Mouse (Mus musculus) midbrain, embryonic 15.5 days (tissue): ENCODE results near the gene Gemin8. TPM values are rescaled to one million over a fixed set of nuclear protein-coding genes. Genes with fewer than 3 reads are reported as not detected.

Source experiments
- ATAC-seq: fragments of 200-750 bp; cut with Nextera tagmentation; replicated peaks from 2 replicates; pipeline ENCODE4 v1.8.0; 2017; ENCODE audit warnings: moderate TSS enrichment
- H3K27ac ChIP-seq: fragments of 300-500 bp; sonication (generic); 2 replicates; pipeline ENCODE4 v1.5.1; 2015; ENCODE audit warnings: mild to moderate bottlenecking, inconsistent platforms
- H3K27me3 ChIP-seq: fragments of 300-500 bp; sonication (generic); replicated peaks from 2 replicates; pipeline ENCODE4 v1.6.1; 2015; ENCODE audit warnings: inconsistent platforms
- H3K36me3 ChIP-seq: fragments of 300-500 bp; sonication (generic); replicated peaks from 2 replicates; pipeline ENCODE4 v1.6.1; 2015; ENCODE audit warnings: inconsistent platforms
- H3K4me1 ChIP-seq: fragments of 300-500 bp; sonication (generic); 2 replicates; pipeline ENCODE4 v1.6.1; 2015; ENCODE audit warnings: inconsistent platforms
- H3K4me2 ChIP-seq: fragments of 300-500 bp; sonication (generic); 2 replicates; pipeline ENCODE4 v1.6.1; 2015; ENCODE audit warnings: inconsistent platforms, mild to moderate bottlenecking, moderate library complexity
- H3K4me3 ChIP-seq: fragments of 300-500 bp; sonication (generic); 2 replicates; pipeline ENCODE4 v1.5.1; 2015; ENCODE audit warnings: mild to moderate bottlenecking, inconsistent platforms
- H3K9ac ChIP-seq: fragments of 300-500 bp; sonication (generic); 2 replicates; pipeline ENCODE4 v1.6.1; 2015; ENCODE audit warnings: mild to moderate bottlenecking, inconsistent platforms
- H3K9me3 ChIP-seq: fragments of 300-500 bp; sonication (generic); 2 replicates; pipeline ENCODE4 v1.6.1; 2016; ENCODE audit warnings: inconsistent platforms
- WGBS: fragments of 180-500 bp; shearing (Covaris S2); methylation state at CpG from one replicate; pipeline ENCODE4 v1.1.7; 2015; ENCODE audit warnings: mixed read lengths; 5-methylcytosine and 5-hydroxymethylcytosine counted together
- polyA plus RNA-seq: library from polyadenylated mRNA; unstranded; fragments of >200 nt; fragmentation: Nextera tagmentation; extraction: Ambion mirVana; gene quantifications from 2 replicates; pipeline ENCODE4 v1.2.1, GENCODE M21; 2015

Gemin8 gene
- polyA plus RNA-seq, 1 experiment from 2014 or later: 7.4 TPM

DNA sequence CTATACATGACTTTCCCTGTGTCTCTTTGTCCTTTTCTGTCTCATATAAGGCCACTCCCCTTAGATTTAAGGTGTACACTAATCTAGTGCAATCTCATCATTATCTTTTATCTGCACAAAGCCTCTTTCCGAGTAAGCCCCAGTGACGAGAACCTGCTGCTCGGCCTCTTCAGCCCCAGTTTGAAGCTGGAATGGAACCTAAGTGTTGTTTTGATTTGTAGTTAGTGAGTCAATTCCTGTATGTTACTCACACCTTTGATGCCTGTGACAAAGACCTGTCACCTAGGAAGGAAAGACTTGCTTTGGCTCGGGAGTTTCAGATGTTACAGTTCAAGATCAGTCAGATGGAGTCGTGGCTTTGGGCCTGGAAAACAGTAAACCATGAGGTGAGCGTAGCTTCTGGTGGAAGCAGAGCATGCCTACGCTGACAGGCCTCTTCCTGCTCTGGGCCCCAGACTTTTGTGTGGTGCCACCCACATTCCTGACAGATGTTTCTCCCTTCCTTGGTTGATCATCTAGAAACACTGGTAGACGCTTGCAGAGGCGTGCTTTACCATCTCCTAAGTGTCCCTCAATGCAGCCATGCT, 15.2 kb downstream of the Gemin8 start:
- H3K4me1 ChIP-seq: no peaks in the 10 kb centered on the region
- no peak for ATAC-seq
- H3K4me2 ChIP-seq: no peak overlapping the region
- H3K9me3 ChIP-seq: no peaks in the 10 kb centered on the region
- no peaks in the 10 kb centered on the region for H3K36me3 ChIP-seq
- H3K9ac ChIP-seq: no peak overlapping the region
- H3K4me3 ChIP-seq: no peak overlapping the region
- H3K27me3 ChIP-seq: no peaks in the 10 kb centered on the region
- no peak overlapping the region for H3K27ac ChIP-seq
- WGBS: 92% methylated on average over 9 of the region's 9 CpGs

DNA sequence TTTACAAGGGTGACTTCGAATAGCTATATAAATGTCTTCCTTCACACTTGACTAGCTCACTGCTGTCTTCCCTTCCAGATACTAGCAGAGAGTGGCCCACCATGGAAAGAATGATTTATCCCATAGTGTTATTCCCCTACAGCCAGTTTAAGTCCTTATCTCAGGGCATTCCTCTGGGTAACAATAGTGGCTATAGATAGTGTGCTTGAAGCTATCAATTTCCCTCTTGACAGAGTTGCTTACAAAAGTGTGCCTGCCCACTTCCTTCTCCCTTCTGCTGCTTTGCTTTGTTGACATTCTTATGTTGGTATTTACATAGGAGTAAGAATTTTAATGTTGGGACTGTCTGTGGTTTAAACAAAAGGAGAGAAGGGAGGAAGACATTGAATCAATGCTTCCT, 17.5 kb downstream of the Gemin8 start:
- H3K27me3 ChIP-seq: no peaks in the 10 kb centered on the region
- no peak for ATAC-seq
- H3K4me1 ChIP-seq: no peaks in the 10 kb centered on the region
- H3K4me3 ChIP-seq: no peak overlapping the region
- no peak overlapping the region for H3K9ac ChIP-seq
- WGBS: 88% methylated on average over 1 of the region's 1 CpGs
- no peaks in the 10 kb centered on the region for H3K9me3 ChIP-seq
- H3K4me2 ChIP-seq: no peak overlapping the region
- no peak overlapping the region for H3K27ac ChIP-seq
- no peaks in the 10 kb centered on the region for H3K36me3 ChIP-seq

DNA sequence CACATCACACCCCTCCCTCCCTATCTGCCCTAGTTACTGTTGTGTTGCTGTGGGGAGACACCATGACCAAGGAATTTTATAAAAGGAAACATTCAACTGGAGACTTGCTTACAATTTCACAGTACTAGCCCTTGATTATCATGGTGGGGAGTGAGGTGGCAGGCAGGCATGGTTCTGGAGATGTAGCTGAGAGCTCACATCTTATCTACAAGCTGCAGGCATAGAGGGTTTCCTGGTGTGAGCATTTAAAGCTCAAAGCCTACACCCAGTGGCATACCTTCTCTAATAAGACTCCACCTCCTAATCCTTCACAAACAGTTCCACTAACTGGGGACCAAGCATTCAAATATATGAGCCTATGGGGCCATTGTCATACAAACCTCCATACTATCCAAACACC, 26.1 kb downstream of the Gemin8 start:
- Histone ChIP-seq H3K27ac (no peak overlapping the region), H3K36me3 (no peaks in the 10 kb centered on the region), H3K9ac (no peak overlapping the region), H3K4me1 (no peaks in the 10 kb centered on the region), H3K4me3 (no peak overlapping the region), H3K4me2 (no peak overlapping the region), H3K27me3 (no peaks in the 10 kb centered on the region), H3K9me3 (no peaks in the 10 kb centered on the region)
- ATAC-seq: no peak

DNA sequence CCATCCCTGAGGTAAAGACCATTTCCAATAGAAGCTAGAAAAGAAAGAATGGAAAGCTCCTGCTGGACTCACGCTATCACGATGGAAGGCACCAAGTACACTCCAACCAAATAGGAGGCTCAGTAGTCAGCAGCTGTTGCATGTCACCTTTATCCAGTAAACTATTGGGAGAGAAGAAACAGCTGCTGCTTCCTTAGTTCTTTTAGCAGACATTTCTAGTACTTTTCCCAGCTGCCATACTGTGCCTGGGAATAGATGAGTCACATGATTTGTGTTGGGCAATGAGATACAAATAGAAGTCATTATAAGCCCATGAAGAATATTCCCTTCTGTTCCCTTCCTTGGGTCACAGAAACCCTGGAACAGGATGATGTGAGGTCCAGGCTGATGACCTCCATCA, 28.0 kb downstream of the Gemin8 start:
- Histone ChIP-seq H3K4me1 (no peaks in the 10 kb centered on the region), H3K9me3 (no peaks in the 10 kb centered on the region), H3K4me2 (no peak overlapping the region), H3K27me3 (no peaks in the 10 kb centered on the region), H3K27ac (no peak overlapping the region), H3K9ac (no peak overlapping the region), H3K36me3 (no peaks in the 10 kb centered on the region), H3K4me3 (no peak overlapping the region)
- WGBS: 93% methylated on average over 2 of the region's 2 CpGs
- ATAC-seq: no peak

DNA sequence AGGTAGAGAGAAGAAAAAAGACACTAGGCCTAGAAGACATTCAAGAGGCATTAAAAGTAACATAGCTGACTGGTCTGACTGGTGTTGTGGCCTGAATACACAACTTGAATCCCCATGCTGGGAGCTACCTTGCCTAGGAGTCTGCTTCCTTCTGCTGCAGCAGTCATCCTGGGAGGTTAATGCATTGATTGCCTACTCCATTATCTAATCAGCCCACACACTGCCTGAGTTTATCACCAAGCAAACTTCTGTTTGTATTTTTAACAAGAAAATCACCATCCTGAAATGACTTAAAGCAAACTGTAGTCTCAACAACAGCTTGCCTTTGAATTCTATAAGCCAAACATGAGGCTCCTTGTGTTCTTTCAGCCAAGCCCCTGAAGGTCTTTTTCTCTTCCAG, 29.6 kb downstream of the Gemin8 start:
- Histone ChIP-seq H3K4me1 (no peaks in the 10 kb centered on the region), H3K4me3 (no peak overlapping the region)

DNA sequence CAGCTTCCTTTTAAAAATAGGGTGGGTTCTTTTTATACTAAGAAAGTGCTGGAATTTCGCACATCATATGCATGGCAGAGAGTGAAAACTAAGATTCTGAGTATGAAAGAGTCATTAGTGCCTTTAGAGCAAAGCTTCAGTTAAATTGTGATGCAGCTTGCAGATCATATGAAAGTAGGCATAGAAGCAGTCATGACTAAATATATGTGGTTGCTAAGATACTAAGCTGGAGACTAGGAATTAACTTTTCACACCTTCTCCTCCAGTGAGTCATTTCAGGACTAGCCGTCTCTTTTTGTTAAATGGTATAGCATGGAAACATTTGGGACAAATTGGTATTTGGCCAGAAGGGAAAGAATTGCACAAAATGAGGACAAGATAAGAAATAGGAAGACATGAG, 44.3 kb downstream of the Gemin8 start:
- no peaks in the 10 kb centered on the region for H3K36me3 ChIP-seq
- no peak overlapping the region for H3K4me3 ChIP-seq
- 71% methylated on average over 2 of the region's 2 CpGs for WGBS
- no peaks in the 10 kb centered on the region for H3K4me1 ChIP-seq
- no peak overlapping the region for H3K27ac ChIP-seq
- ATAC-seq: no peak
- no peaks in the 10 kb centered on the region; the same call in 1 of the 2 replicates for H3K27me3 ChIP-seq
- no peaks in the 10 kb centered on the region for H3K9me3 ChIP-seq
- H3K9ac ChIP-seq: no peak overlapping the region
- no peak overlapping the region for H3K4me2 ChIP-seq

More for the DNA sequence above, 29.6 kb downstream of the Gemin8 start:
- Histone ChIP-seq H3K36me3 (no peaks in the 10 kb centered on the region), H3K27me3 (no peaks in the 10 kb centered on the region), H3K4me2 (no peak overlapping the region), H3K9me3 (no peaks in the 10 kb centered on the region), H3K27ac (no peak overlapping the region), H3K9ac (no peak overlapping the region)
- ATAC-seq: no peak

DNA sequence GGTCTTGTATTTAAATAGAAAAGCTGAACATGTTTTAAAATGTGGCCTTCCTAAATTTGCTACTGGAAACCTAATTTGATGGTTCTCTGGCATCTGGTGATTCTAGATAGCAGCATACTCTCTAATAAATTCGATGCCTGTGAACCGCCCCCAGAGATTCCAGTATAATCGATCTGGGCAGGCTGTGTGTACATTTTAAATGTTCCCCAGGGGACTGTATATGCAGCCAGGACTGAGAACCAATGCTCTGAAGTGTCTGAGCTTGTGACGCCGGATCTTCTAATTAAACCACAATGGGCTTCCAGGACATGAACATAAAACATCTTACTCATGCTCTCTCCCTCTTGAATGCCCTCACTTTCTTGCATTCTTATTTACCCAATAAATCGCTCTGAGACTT, 46.0 kb downstream of the Gemin8 start:
- Histone ChIP-seq H3K4me2 (no peak overlapping the region), H3K9me3 (no peaks in the 10 kb centered on the region), H3K27me3 (no peaks in the 10 kb centered on the region; the same call in 1 of the 2 replicates), H3K9ac (no peak overlapping the region), H3K36me3 (no peaks in the 10 kb centered on the region), H3K4me1 (no peaks in the 10 kb centered on the region), H3K27ac (no peak overlapping the region), H3K4me3 (no peak overlapping the region)
- ATAC-seq: no peak
- 59% methylated on average over 6 of the region's 6 CpGs for WGBS

DNA sequence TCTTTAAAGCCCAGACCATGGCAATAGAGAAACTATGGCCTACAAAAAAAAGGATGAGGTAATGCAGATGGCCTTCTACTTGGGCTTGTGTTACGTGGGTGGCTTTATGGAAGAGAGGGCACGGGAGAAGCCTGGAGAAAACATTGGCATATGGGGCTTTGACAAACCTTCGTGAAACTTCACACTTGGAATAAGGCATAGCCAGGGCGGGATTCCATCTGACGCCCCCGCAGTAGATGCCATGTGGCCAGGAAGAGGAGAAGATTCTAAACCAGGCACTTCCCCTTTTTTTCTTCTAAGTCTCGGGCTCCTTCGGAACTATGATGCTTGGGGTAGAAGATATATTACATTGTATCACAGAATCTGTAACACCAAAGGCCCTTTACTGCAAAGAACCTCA, 46.5 kb downstream of the Gemin8 start:
- H3K27me3 ChIP-seq: no peaks in the 10 kb centered on the region; the same call in 1 of the 2 replicates
- H3K9ac ChIP-seq: no peak overlapping the region
- H3K36me3 ChIP-seq: no peaks in the 10 kb centered on the region
- no peak overlapping the region for H3K4me2 ChIP-seq
- no peak overlapping the region for H3K4me3 ChIP-seq
- no peaks in the 10 kb centered on the region for H3K9me3 ChIP-seq
- no peaks in the 10 kb centered on the region for H3K4me1 ChIP-seq
- no peak overlapping the region for H3K27ac ChIP-seq
- 90% methylated on average over 8 of the region's 8 CpGs for WGBS
- no peak for ATAC-seq

DNA sequence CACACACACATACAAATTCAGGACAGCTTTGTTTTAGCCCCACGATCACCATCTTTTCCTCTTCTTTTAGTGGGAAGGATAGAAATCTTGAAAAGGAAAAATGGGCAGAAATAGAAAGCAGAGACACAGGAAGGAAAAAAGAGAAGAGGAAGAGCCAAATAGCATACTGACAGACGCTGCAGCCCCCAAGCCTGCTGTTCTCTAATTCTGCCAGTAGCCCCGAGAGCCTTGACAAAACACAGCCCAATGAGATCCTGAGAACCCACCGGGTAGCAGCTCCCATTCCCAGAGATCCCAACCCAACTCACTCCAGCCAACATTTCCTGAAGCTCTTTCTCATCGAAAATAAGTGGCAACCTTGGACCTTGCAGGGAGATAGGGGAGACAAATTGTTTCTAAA, 49.1 kb downstream of the Gemin8 start:
- H3K27me3 ChIP-seq: no peaks in the 10 kb centered on the region; the same call in 1 of the 2 replicates
- no peaks in the 10 kb centered on the region for H3K36me3 ChIP-seq
- no peaks in the 10 kb centered on the region for H3K9me3 ChIP-seq
- no peak overlapping the region for H3K9ac ChIP-seq
- no peak overlapping the region for H3K4me2 ChIP-seq
- no peak overlapping the region for H3K4me3 ChIP-seq
- no peak overlapping the region for H3K27ac ChIP-seq
- no peaks in the 10 kb centered on the region for H3K4me1 ChIP-seq
- ATAC-seq: no peak
- 68% methylated on average over 5 of the region's 5 CpGs for WGBS

DNA sequence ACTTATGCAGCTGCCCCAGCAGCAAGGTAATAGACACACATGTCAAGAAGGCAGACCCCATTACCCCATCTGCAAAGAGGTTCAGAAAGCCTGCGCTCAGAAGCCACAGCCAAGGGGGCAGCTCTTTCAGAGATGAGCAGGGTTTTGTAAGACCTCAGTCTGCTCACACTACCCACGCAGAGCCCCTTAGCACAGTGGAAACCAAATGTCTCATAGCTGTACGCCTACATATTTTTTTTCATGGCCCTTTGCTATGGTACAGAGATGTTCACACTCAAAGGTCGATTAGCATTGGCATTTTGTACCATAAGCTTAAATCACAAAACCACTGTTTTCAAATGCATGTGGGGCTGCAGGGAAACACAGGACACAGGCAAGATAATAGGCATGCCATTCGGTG, 56.6 kb downstream of the Gemin8 start:
- H3K9ac ChIP-seq: no peak overlapping the region
- H3K4me1 ChIP-seq: no peaks in the 10 kb centered on the region
- no peak overlapping the region for H3K4me2 ChIP-seq
- H3K9me3 ChIP-seq: no peaks in the 10 kb centered on the region
- 63% methylated on average over 5 of the region's 5 CpGs for WGBS
- H3K27ac ChIP-seq: no peak overlapping the region
- ATAC-seq: no peak
- 0 out of 2 replicates have a peak, but pooled peaks cover 4% of the 10 kb centered on the region for H3K27me3 ChIP-seq
- H3K36me3 ChIP-seq: no peaks in the 10 kb centered on the region
- no peak overlapping the region for H3K4me3 ChIP-seq

DNA sequence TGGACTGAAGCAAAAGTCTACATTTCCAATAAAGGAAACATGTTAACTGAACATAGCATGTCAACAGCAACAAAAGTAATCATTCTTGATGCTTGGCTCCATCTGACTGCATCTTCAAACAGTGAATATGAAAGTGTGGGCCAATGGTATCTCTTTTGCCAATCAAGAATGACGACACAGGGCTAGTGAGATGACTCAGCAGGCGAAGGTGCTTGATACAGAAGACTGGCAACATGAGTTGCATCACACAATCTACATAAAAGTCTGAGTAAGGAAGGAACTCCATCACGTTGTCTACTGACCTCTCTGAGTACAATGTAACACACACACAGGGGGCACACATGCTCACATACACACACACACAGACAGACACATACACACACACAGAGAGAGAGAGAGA, 59.5 kb downstream of the Gemin8 start:
- H3K9me3 ChIP-seq: no peaks in the 10 kb centered on the region
- 0 out of 2 replicates have a peak, but pooled peaks cover 4% of the 10 kb centered on the region for H3K27me3 ChIP-seq
- no peak overlapping the region for H3K9ac ChIP-seq
- no peak for ATAC-seq
- no peak overlapping the region for H3K27ac ChIP-seq
- no peaks in the 10 kb centered on the region for H3K4me1 ChIP-seq
- 85% methylated on average over 3 of the region's 3 CpGs for WGBS
- no peak overlapping the region for H3K4me3 ChIP-seq
- no peak overlapping the region for H3K4me2 ChIP-seq
- no peaks in the 10 kb centered on the region for H3K36me3 ChIP-seq

DNA sequence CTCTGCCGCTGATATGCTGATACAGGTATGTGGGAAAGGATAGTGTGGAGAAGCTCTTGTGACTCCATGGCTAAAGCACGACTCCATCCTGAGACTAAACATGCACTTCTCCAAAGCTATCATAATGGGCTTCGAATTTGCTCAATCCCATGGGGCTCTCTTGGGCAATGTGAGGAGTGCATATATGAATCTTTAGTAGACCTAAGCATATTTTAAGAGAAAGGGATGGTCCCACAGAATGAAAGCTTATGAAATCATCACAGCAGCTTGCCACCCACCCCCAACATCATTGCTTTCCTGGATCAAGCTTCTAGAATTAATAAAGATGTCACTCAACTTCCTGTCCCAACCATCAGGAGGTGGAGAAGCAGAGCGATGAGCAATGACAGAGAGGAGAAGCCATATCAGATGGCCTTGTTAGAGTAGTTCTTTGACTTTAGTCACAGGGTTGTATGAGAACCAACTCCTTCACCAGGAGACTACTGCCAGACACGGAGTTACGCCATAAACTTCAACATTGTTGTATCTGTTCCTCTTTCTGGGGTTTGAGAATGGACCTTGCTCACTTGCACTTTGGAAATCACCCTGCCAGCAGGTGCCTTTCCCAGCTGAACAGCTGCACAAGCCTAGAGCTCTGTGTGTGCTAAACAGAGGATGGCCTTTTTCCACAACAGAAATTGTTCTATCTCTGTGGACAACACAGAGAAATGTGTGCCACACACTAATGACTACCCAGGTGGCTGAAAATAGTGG, 60.4 kb downstream of the Gemin8 start:
- WGBS: 84% methylated on average over 6 of the region's 6 CpGs
- H3K4me3 ChIP-seq: no peak overlapping the region

DNA sequence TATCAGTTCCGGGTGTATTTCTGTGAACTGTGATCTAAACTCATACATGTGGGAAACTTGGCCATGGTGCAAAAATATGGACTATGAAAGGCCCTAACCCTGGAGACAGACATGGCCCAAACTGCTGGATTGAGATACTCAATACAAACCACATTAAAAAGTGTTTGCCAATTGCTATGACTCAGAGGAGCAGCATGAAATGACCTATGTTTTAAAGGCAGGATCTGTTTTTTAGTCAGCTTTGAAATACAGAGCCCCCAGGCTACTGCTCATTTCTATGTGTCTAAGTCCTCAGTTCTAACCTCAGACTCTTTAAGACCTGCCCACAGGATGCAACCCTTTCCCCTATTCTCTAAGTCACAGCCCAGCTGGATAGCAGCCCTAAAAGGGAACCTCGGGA, 65.9 kb downstream of the Gemin8 start:
- H3K27ac ChIP-seq: no peak overlapping the region
- H3K27me3 ChIP-seq: peaks cover 13% of the 10 kb centered on the region; the same call in 1 of the 2 replicates
- H3K36me3 ChIP-seq: no peaks in the 10 kb centered on the region
- ATAC-seq: no peak
- no peaks in the 10 kb centered on the region for H3K4me1 ChIP-seq
- no peaks in the 10 kb centered on the region for H3K9me3 ChIP-seq
- H3K4me2 ChIP-seq: no peak overlapping the region
- WGBS: 58% methylated on average over 2 of the region's 2 CpGs
- no peak overlapping the region for H3K4me3 ChIP-seq
- no peak overlapping the region for H3K9ac ChIP-seq

More for the DNA sequence above, 60.4 kb downstream of the Gemin8 start:
- H3K9me3 ChIP-seq: no peaks in the 10 kb centered on the region
- ATAC-seq: no peak
- H3K36me3 ChIP-seq: no peaks in the 10 kb centered on the region
- H3K9ac ChIP-seq: no peak overlapping the region
- H3K27ac ChIP-seq: no peak overlapping the region
- H3K27me3 ChIP-seq: 0 out of 2 replicates have a peak, but pooled peaks cover 7% of the 10 kb centered on the region
- no peaks in the 10 kb centered on the region for H3K4me1 ChIP-seq
- no peak overlapping the region for H3K4me2 ChIP-seq
